In the genomic region with DNA sequence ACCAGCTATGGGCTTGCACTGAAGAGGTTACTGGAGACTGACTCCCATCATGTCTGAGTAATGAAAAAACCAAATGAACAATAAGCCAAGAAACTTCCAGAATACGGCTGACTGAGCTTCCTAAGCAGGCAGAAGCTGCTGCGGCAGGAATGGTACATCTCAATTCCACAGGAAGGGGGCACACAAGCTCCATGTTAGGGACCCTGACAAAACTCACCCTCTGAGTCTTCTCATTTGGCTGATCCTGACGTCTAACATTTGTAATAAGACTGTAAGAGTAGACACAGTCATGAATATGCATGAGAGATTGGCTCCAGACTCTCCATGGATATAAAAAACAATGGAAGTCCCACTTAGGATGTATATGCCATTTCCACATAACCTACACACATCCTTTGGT, we compare ENCODE assay signal across 7 mouse cellular contexts. TPM values are rescaled to one million over a fixed set of nuclear protein-coding genes. Genes with fewer than 3 reads are reported as not detected.
DNase-seq lines count a peak whose midpoint lies in the region; ATAC-seq and TF ChIP-seq lines count a peak whose summit lies in the region.

No protein-coding gene starts in this region.

- H3K9ac ChIP-seq in midbrain, embryonic 11.5 days (ENCODE audit: low read length), result no peak overlapping the region

- H3K27me3 ChIP-seq in spleen, adult 2 months (ENCODE audit: control insufficient read depth, insufficient read depth, low read length), result no peaks in the 10 kb centered on the region
- H3K27me3 ChIP-seq in midbrain, embryonic 11.5 days (ENCODE audit: control insufficient read depth, insufficient read depth, low read length), result no peaks in the 10 kb centered on the region

- no peaks in the 10 kb centered on the region for H3K36me3 ChIP-seq in spleen, adult 2 months (ENCODE audit: control insufficient read depth, insufficient read depth, low read length)
- no peaks in the 10 kb centered on the region for H3K36me3 ChIP-seq in midbrain, embryonic 11.5 days (ENCODE audit: control insufficient read depth, insufficient read depth, low read length)

- H3K27ac ChIP-seq in spleen, adult 2 months (ENCODE audit: insufficient read depth, low read length), result no peak overlapping the region
- no peak overlapping the region for H3K27ac ChIP-seq in midbrain, embryonic 11.5 days (ENCODE audit: low read depth, low read length)

- no peak overlapping the region for H3K4me2 ChIP-seq in midbrain, embryonic 11.5 days

- peak; percentile 67 for ATAC-seq in midbrain, embryonic 11.5 days (ENCODE audit: low FRiP score)

- no peak for TF ChIP-seq POLR2A in spleen, adult 2 months (IDR thresholded peaks at IDR 0.05; ENCODE audit: low read depth, low read length)

- H3K4me1 ChIP-seq in spleen, adult 2 months (ENCODE audit: control insufficient read depth, insufficient read depth, insufficient read length), result peaks cover 11% of the 10 kb centered on the region
- peaks cover 9% of the 10 kb centered on the region for H3K4me1 ChIP-seq in midbrain, embryonic 11.5 days (ENCODE audit: control insufficient read depth, insufficient read depth, low read length)

- no peaks in the 10 kb centered on the region for H3K9me3 ChIP-seq in midbrain, embryonic 11.5 days (ENCODE audit: control insufficient read depth, low read length)

- no peak overlapping the region for H3K4me3 ChIP-seq in spleen, adult 2 months (ENCODE audit: extremely low read depth, insufficient read depth, insufficient read length)
- H3K4me3 ChIP-seq in midbrain, embryonic 11.5 days (ENCODE audit: low read depth, low read length), result no peak overlapping the region

- 32% methylated on average over 3 of the region's 3 CpGs for WGBS in spleen, adult 2 months
- 22% methylated on average over 3 of the region's 3 CpGs for WGBS in midbrain, embryonic 11.5 days

- peak; percentile 31; the same call in 1 of the 2 replicates for TF ChIP-seq CTCF in spleen, adult 2 months (IDR thresholded peaks at IDR 0.05; ENCODE audit: extremely low read depth, insufficient read depth, insufficient read length, insufficient replicate concordance)

- peak in 1 of 2 experiments; percentile 24 for DNase-seq in spleen, adult 2 months (ENCODE audit: low read depth in 1 of 2, low spot score in 2 of 2)
- DNase-seq in spleen, postnatal 14 days (ENCODE audit: low spot score in 2 of 2), result no peak
- DNase-seq in cerebellum, adult 8-10 months, result peak; percentile 43
- peak; percentile 39 to 69 for DNase-seq in frontal cortex, postnatal 10 days (ENCODE audit: low spot score in 2 of 2)
- DNase-seq in layer of hippocampus, postnatal 10 days (ENCODE audit: low spot score in 2 of 2), result peak; percentile 73 to 80
- peak; percentile 92 for DNase-seq in midbrain, embryonic 11.5 days (ENCODE audit: low spot score, missing footprints)
- DNase-seq in testis, postnatal 10 days (ENCODE audit: low spot score), result peak; percentile 61

RNA-seq across cellular contexts. Expression of a gene that starts 6.7 kb away (rescaled TPM):
- 7.6 and 8.2 TPM in 2 replicates for polyA plus RNA-seq in spleen, adult 2 months (2012; rRNA removed)
- 10 to 100 TPM; 17.1 to 19.0 TPM for total RNA-seq in layer of hippocampus, postnatal 10 days (2021)
- polyA plus RNA-seq in midbrain, embryonic 11.5 days (2014; fragmentation: Nextera tagmentation; extraction: Ambion mirVana), result 11.6 and 13.5 TPM in 2 replicates

RNA-seq across cellular contexts. Expression of a gene that starts 33.1 kb away (rescaled TPM):
- polyA plus RNA-seq in spleen, adult 2 months (2012; rRNA removed), result 173 and 334 TPM in 2 replicates
- 1,000 to 10,000 TPM; 1,868 to 2,057 TPM for total RNA-seq in layer of hippocampus, postnatal 10 days (2021)
- polyA plus RNA-seq in midbrain, embryonic 11.5 days (2014; fragmentation: Nextera tagmentation; extraction: Ambion mirVana), result 1,565 and 1,591 TPM in 2 replicates

RNA-seq across cellular contexts. Expression of a gene that starts 56.2 kb away (rescaled TPM):
- polyA plus RNA-seq in spleen, adult 2 months (2012; rRNA removed), result 14.9 and 17.7 TPM in 2 replicates
- 100 to 1,000 TPM; 207 to 211 TPM for total RNA-seq in layer of hippocampus, postnatal 10 days (2021)
- 448 and 451 TPM in 2 replicates for polyA plus RNA-seq in midbrain, embryonic 11.5 days (2014; fragmentation: Nextera tagmentation; extraction: Ambion mirVana)

Comparison
In these comparisons a context has a peak if more than half of its experiments do, and no peak if none do; other contexts are left out.
1. DNase-seq: peak in cerebellum, adult 8-10 months (single experiment), frontal cortex, postnatal 10 days (2 of 2), layer of hippocampus, postnatal 10 days (2 of 2), midbrain, embryonic 11.5 days (single experiment) and testis, postnatal 10 days (single experiment); none in spleen, postnatal 14 days (0 of 2).
2. RNA of a gene that starts 56.2 kb away (polyA plus RNA-seq): 448 to 451 TPM in midbrain, embryonic 11.5 days; 14.9 to 17.7 TPM in spleen, adult 2 months; every median in the first group is over 10 times any median in the second.